Mouse (Mus musculus): ENCODE results near the gene Hist1h4i.

The Hist1h4i gene

DNA sequence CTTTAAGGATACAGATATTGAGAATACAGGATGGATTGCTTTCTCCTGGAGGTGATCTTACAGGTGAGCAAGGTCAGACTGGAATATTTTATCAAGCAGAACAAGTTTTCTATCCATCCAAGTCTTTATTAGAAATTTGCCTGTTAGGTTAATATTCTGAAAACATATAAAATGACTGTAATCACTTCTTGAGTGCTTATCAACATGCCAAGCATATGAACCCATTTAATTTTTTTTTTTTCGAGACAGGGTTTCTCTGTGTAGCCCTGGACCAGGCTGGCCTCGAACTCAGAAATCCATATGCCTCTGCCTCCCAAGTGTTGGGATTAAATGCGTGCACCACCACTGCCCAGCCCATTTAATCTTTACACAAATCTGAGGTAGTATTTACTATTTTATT, 4.2 kb downstream of the Hist1h4i start:
- no peak for DNase-seq (ENCODE audit: low spot score in 2 of 2)

- DNase-seq (ENCODE audit: low spot score in 2 of 2) = no peak
Measured at GRCm38 (mm10) chr13:22036149-22036956, 4.8 kb downstream of the Hist1h4i start.

DNA sequence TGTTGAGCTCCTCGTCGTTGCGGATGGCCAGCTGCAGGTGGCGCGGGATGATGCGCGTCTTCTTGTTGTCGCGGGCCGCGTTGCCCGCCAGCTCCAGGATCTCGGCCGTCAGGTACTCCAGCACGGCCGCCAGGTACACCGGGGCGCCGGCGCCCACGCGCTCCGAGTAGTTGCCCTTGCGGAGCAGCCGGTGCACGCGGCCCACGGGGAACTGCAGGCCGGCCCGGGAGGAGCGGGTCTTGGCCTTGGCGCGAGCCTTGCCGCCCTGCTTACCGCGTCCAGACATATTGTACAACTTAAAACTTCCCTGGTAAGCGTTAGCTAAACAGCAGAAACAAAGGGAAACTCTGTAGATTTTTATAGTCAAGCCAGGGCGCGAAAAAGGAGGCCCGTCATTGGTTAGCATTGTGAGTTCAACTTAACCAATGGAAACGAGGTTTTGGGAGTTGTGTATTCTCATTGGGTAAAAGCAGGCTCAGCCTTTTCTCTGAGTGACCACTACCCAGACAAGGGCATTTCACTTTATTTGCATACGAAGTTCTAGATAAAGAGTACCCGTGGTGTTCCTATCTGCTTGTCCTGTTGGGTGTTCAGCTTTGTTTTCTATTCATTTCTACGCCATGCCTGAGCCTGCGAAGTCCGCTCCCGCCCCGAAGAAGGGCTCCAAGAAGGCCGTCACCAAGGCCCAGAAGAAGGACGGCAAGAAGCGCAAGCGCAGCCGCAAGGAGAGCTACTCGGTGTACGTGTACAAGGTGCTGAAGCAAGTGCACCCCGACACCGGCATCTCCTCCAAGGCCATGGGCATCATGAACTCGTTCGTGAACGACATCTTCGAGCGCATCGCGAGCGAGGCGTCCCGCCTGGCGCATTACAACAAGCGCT, 5.7 kb downstream of the Hist1h4i start, which contains the start of the genes Hist1h2ah and Hist1h2bk:
TSS of gene Hist1h2ah (minus strand) at position 302 of the 882 bp plus-strand sequence.
TSS of gene Hist1h2bk (plus strand) at position 604 of the 882 bp plus-strand sequence.
- DNase-seq (ENCODE audit: low spot score in 2 of 2) = peak; percentile 86 to 91

DNA sequence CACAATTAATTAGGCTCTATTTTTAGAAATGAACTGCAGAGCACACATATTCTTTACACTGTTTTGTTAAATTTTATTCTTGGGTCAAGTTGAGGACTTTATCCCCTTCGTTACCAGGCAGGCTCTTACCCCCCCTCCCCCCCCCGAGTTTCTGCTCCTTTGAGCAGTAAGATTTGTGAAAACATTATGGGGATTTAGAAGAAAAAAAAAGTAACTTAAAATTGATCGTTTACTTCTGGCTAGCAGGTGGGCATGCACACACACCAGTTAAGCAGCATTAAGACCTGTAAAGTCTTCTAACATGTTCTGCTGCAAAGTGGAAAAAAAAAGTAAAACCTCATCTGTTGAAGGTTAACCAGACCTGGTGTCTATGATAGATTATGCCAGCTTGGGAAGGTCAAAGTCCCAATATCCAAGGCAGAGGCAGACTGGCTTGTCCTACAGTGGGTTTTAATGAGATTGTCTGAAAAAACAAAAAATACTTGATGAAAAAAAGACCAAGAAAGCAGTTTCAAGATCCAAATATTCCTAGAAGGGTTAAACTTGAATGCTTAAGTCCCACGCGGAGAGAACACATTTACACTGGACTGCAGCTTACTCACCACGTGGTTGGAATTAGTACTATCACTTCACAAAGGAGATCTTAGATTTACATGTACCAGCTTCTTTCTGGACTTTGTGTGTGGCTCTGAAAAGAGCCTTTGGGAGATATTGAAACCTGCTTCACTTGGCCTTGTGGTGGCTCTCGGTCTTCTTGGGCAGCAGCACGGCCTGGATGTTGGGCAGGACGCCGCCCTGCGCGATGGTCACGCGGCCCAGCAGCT, 6.5 kb downstream of the Hist1h4i start:
- DNase-seq (ENCODE audit: low spot score in 2 of 2) = no peak

DNA sequence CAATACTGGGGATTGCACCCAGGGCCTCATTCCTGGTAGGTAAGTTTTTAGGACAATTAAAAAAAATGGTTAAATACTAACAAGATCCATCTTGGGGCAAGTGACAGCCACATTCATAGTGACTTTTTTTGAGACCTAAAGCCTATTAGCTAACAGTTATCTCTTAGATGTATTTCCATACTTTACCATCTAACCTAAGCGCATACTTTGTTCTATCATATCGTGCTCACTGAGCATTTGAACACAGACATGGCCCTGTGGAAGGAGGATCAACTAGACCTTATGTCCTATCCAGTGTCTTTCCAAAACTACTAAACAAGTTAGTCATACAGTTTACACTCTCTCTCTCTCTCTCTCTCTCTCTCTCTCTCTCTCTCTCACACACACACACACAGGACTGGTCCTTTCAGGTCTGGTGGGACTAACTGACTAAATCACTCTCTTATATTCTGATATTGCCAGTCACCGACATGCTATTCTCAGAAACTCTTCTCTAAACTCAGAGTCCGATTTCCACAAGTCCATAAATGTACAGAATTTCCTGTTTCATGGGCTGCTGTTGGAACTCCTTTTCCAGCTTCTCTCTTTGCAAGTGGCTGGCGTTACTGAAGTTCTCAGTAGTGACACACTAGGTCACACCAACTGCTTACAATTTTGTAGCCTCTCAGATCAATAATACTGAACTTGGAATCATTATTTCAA, 7.3 kb downstream of the Hist1h4i start:
- no peak for DNase-seq (ENCODE audit: low spot score in 2 of 2)

DNA sequence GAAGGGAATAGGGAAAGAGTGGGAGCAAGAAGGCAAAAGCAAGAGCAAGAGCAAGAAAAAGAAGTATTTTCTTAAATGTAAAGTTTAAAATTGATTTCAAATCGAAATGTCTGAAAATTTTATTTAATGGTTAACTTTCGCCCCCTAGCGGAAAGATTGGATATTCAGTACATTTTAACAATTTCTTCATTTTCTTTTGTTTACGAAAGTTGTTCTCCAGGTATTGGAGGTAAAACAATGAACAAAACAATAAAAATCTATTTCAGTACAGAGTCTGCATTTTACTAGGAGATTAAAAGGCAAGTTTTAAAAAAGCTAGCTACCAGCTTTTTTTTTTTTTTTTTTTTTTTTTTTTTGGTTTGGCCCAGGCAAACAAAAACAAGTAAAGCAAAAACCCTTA, 10.7 kb downstream of the Hist1h4i start:
- no peak for DNase-seq (ENCODE audit: low spot score in 2 of 2)

- no peak for DNase-seq (ENCODE audit: low spot score in 2 of 2)
Measured at GRCm38 (mm10) chr13:22029928-22030327, 11.2 kb downstream of the Hist1h4i start.

DNA sequence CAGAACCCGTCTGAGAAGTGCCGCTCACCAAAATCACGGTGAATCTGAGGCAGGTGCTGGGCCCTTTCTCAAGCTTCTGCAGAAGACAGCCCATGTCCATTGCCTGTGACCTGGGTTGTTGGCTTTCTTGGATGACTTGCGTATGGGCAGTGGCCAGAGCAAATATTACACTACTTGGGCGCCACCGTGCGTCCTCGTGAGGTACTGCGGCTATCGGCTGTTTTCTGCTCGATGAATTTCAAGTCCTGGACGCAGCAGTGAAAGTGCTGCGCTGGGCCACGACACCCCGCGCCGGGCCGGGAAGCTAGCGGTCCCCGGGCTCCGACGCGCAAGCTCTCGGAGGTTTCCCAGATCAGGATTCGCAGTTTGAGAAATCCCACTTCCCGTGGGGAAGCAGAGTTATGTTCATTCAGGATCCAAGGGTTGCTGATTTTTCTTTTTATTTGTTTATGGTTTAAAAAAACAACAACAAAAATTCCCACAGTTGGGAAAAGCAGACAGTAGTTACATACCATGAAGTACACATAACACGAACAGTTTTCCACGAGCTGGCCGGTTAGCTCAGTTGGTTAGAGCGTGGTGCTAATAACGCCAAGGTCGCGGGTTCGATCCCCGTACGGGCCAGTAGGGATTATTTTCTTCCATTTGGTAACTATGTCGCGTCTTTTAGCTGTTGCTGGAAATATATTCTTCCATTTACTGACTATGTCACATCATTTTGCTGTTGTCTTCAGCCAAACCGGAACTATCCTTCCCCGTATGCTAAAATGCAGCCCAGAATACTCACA, 12.3 kb downstream of the Hist1h4i start:
- peak; percentile 86 to 96 for DNase-seq (ENCODE audit: low spot score in 2 of 2)

DNA sequence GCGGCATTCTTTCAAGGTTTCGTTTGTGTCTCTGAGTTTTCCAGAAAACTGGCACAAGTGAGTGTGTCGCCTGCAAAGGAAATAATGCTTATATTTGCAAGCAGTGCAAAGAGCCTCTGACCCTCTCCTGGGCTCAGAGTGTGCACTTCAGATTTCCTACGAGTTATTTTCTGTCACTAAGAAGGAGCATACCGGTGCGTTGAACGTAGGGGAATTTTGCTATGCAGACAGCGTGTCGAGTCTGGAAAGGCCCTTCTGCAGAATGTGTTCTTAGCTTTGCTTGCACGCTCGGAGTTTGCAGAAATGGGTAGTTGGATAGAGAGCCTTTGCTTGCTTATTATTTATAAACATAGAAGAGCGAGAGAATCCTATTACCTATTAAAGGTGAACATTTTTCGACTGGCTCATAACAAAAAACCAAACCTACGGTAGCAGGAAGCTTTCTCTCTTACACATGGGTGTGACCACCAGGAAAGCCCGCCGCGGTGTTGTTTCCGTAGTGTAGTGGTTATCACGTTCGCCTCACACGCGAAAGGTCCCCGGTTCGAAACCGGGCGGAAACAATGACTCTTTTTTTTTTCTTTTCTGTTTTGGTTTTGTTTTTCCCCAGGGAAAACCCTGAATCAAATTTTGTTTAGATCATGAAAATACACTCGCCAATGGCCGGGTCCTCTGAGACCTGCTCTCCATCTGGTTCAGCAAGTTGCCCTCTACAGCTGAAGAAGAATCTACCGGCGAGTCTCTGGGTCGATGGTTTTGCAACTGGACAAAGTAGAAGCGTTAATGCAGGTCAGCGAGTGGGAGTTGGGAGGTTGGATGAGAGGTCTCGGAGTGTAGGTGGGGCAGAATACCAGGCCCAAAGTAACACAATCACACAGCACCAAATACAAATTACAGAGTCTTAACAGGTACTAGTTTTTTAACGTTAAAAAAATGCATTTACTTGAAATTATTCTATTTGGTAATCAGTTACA, 14.8 kb downstream of the Hist1h4i start:
- peak; percentile 57 to 86 for DNase-seq (ENCODE audit: low spot score in 2 of 2)

DNA sequence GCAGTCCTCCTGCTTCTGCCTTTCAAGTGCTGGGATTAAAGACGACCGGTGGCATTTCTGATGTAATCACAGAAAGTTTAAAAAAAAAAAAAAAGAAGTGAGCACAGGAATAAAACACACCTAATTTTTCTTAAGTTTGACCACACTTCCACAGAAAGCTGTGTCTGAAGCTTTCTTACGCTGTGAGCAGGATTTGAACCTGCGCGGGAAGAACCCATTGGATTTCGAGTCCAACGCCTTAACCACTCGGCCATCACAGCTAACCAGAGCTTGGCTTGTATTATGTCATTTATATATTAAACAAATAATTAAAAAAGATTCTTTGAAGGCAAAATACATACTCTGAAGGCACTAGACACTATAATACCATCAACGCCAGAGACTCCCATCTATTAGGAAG, 18.9 kb downstream of the Hist1h4i start:
- DNase-seq (ENCODE audit: low spot score in 2 of 2) = peak; percentile 60 to 90

DNA sequence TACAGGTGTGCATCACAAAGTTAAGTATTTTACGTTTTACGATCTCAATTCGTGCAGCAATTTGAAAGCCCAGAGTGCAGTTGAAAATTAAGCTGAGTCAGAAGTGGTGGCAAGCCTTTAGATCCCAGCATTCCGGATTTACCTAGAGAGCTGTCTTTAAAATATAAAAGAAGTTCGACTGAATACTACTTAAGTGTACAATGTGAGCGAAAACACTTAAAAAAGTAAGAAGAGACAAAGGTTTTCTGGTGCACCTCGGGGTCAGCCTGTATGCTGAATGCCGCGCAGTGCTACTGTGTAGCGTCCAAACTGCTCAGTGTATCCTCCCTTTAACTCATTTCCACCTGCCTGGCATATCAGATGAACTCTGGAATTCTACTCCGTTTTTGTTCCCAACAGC, 19.6 kb downstream of the Hist1h4i start:
- DNase-seq (ENCODE audit: low spot score in 2 of 2) = peak in 1 of 2 experiments; percentile 30

- peak; percentile 59 to 89 for DNase-seq (ENCODE audit: low spot score in 2 of 2)
Measured at GRCm38 (mm10) chr13:22020901-22021339, 20.2 kb downstream of the Hist1h4i start.

GRCm38 (mm10) chr13:22019934-22020835, 21.0 kb downstream of the Hist1h4i start:
- DNase-seq (ENCODE audit: low spot score in 2 of 2) = peak in 1 of 2 experiments; percentile 42

DNA sequence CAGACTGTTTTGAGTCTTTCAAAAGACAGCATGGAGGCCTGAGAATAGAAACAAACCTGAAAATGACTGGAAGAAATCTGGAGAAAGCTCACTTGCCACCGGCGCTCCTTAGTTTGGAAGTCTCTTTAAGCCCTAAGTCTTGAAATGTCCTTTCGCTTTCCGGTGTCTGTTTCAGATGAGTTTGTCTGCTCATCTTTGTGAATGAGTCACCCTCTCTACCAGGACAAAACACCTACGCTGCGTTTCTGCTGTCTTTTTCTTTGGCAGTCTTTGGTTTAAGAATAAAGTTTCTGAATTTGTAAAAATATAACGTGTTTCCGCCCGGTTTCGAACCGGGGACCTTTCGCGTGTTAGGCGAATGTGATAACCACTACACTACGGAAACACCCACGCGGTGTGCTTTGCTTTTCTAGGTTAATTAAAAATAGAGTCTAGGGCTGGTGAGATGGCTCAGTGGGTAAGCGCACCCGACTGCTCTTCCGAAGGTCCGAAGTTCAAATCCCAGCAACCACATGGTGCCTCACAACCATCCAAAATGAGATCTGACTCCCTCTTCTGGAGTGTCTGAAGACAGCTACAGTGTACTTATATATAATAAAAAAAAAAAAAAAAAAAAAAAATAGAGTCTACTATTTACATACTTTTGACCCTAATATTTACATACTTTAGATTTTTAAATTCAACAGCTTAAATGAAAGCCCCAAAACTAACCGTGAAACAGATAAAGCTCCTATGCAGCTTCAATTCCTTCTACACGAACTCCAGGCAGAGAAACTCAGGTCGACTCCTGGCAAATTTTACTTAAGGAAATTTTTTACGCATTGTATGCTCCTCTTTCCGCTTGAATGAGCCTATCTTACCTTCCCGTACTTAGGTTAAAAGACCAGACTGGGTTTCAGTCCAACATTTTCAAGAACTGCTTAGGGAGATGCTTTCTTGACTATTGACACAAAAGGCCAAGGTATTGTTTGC, 25.4 kb downstream of the Hist1h4i start:
- peak; percentile 49 to 81 for DNase-seq (ENCODE audit: low spot score in 2 of 2)

DNA sequence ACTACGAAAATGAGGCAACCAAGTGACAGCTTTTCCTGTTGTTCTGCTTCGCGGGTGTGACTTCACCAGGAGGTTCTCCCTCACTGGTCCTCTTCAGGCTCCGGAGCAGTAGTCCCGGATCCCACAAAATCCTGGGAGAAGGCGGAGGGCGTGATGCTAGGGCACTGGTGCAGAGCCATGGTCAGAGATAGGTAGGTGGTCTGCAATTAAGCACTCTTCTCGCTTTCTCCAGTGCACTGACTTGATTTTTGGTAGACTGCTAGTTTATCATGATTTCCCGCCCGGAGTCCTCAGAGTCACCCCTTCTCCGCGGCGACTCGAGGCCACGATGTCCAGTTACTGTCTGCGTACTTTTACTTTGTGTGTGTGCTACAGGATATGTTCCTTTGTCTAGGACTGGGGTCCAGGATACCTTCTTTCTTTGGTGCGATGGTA, 26.7 kb downstream of the Hist1h4i start:
- no peak for DNase-seq (ENCODE audit: low spot score in 2 of 2)

DNA sequence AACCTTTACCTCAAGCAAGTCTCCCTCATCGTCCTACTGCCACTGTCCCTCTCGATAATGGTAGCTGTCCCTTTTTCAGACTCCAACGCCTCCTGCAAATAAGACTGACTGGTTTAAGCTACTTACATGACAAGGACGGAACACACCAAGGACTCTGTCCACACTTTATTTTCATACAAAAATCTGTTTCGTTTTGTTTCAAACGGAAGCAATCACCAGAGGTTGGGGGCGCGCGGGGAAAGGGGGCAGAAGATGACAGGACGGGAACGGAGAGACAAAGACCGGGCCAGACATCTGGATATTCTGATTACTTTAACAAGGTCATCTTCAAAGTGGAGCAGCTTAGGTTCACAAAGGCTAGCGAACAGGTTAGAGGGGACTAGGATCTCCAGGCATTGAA, 27.4 kb downstream of the Hist1h4i start:
- DNase-seq (ENCODE audit: low spot score in 2 of 2) = no peak

DNA sequence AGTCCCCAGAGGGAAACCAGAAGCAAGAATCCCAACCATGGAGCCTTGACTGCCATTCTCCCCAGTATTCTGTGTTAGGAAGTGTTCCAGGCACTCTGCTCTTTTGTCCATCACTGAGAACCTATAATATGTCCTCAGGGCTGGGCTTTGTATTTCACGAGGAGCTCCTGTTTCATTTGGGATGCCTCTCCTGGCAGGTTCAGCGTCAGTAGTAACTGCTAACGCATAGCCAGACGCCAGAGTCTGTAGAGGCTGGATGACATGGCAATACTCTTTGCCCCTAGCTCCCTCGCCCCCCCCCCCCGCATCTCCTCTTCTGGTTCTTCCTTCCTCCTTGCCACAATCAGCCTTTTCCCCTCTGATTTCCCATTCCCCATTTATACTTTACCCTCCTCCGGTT, 31.5 kb downstream of the Hist1h4i start, which contains the start of gene Prss16:
TSS of gene Prss16 (minus strand) at position 101 of the 400 bp plus-strand sequence.
- no peak for DNase-seq (ENCODE audit: low spot score in 2 of 2)

Data from heart, adult 9 months (tissue).